Mouse (Mus musculus) limb, embryonic 10.5 days (tissue): ENCODE data around the gene Msx1. TPM values are rescaled to one million over a fixed set of nuclear protein-coding genes. Genes with fewer than 3 reads are reported as not detected.

Source experiments
- polyA plus RNA-seq: library from polyadenylated mRNA; unstranded; fragments of >200 nt; fragmentation: Nextera tagmentation; extraction: Ambion mirVana; gene quantifications from 2 replicates; pipeline ENCODE4 v1.2.1, GENCODE M21; 2016

The Msx1 gene
- polyA plus RNA-seq, 1 experiment from 2014 or later = 360 TPM

Other genes starting within 250 kb of the Msx1 start
- gene Stk32b, start 107.4 kb downstream of the Msx1 start, polyA plus RNA-seq = 0.05 and 0.18 TPM in 2 replicates
- 0.20 and 0.69 TPM in 2 replicates for gene Cytl1, start 89.1 kb downstream of the Msx1 start, polyA plus RNA-seq
- gene Stx18, start 214.2 kb upstream of the Msx1 start, polyA plus RNA-seq = 49.4 and 53.4 TPM in 2 replicates